8 mouse cellular contexts compared by ENCODE assay signal in the genomic region with DNA sequence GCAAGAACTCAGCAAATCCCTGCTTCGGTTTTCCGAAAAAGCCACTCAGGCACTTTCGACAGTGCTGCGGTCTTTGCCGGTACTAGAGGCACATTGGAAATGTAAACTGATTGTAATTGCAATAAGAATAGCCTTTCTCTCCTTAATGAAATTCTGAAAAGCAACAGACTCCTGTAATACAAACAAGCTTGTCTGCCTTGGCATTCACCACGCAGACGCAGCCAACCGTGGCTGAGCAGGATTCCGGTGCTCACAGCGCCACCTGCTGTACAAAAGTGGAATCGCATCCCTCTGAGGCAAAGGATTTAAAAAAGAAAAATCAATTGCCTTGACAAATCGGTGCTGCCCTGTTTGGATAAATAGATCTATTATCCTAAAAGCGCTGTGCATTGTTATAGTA.
DNase-seq lines count a peak whose midpoint lies in the region; ATAC-seq and TF ChIP-seq lines count a peak whose summit lies in the region.

No protein-coding gene starts in this region.

- no peak for ATAC-seq in heart, embryonic 14.5 days (ENCODE audit: insufficient number of reproducible peaks, insufficient read depth, low FRiP score, low read depth)
- ATAC-seq in liver, embryonic 11.5 days (replicated peaks; ENCODE audit: low FRiP score), result no peak

- H3K4me1 ChIP-seq in forebrain, embryonic 10.5 days, result peaks cover 42% of the 10 kb centered on the region
- H3K4me1 ChIP-seq in heart, embryonic 14.5 days (ENCODE audit: control insufficient read depth in 2 of 2, insufficient read depth in 2 of 2, low read length in 2 of 2), result peaks cover 2 to 7% of the 10 kb centered on the region in 2 experiments; a peak in 1 of 4 replicates
- no peaks in the 10 kb centered on the region; the same call in 1 of the 2 replicates for H3K4me1 ChIP-seq in liver, embryonic 11.5 days (replicated peaks; ENCODE audit: control insufficient read depth, insufficient read depth, low read length)

- peak; percentile 77 for DNase-seq in brain, embryonic 18.5 days (ENCODE audit: low read depth, low spot score)
- peak; percentile 92 for DNase-seq in forebrain, embryonic 10.5 days (ENCODE audit: extremely low spot score, low spot score)
- peak; percentile 92 for DNase-seq in kidney, postnatal 10 days
- DNase-seq in liver, embryonic 11.5 days (ENCODE audit: low spot score), result peak; percentile 70
- DNase-seq in spleen, postnatal 4 days (ENCODE audit: low spot score in 2 of 2), result peak; percentile 61 to 87

- H3K27me3 ChIP-seq in C2C12 (ENCODE audit: control insufficient read depth, insufficient read depth, insufficient read length), result no peaks in the 10 kb centered on the region
- peaks cover 12% of the 10 kb centered on the region; the same call in 1 of the 2 replicates for H3K27me3 ChIP-seq in forebrain, embryonic 10.5 days (ENCODE audit: poor library complexity, severe bottlenecking)
- no peaks in the 10 kb centered on the region for H3K27me3 ChIP-seq in heart, embryonic 14.5 days (ENCODE audit: control insufficient read depth, insufficient read depth, low read length)
- no peaks in the 10 kb centered on the region for H3K27me3 ChIP-seq in liver, embryonic 11.5 days (replicated peaks; ENCODE audit: control insufficient read depth, insufficient read depth, low read length)
- no peaks in the 10 kb centered on the region for H3K27me3 ChIP-seq in myocyte (ENCODE audit: control insufficient read depth, insufficient read depth, insufficient read length)

- peak overlapping the region; percentile 69 for H3K27ac ChIP-seq in forebrain, embryonic 10.5 days
- peak overlapping the region in 1 of 2 experiments; percentile 53; a peak in 1 of 4 replicates for H3K27ac ChIP-seq in heart, embryonic 14.5 days (replicated peaks in 1 of 2; ENCODE audit: control insufficient read depth in 1 of 2, insufficient read depth in 1 of 2, low read depth in 2 of 2, low read length in 2 of 2)
- no peak overlapping the region for H3K27ac ChIP-seq in liver, embryonic 11.5 days (ENCODE audit: low read depth, low read length)

- peak overlapping the region; percentile 71 for H3K4me2 ChIP-seq in heart, embryonic 14.5 days (ENCODE audit: low read length)
- peak overlapping the region; percentile 66 for H3K4me2 ChIP-seq in liver, embryonic 11.5 days
- H3K4me2 ChIP-seq in myocyte (ENCODE audit: low read depth), result peak overlapping the region; percentile 79

- H3K9ac ChIP-seq in heart, embryonic 14.5 days (ENCODE audit: low read length), result peak overlapping the region; percentile 64
- H3K9ac ChIP-seq in liver, embryonic 11.5 days (ENCODE audit: low read depth, low read length), result no peak overlapping the region

- no peaks in the 10 kb centered on the region for H3K79me3 ChIP-seq in C2C12 (ENCODE audit: low read depth)

- H3K4me3 ChIP-seq in C2C12 (ENCODE audit: insufficient read depth, poor library complexity, severe bottlenecking) (no peak overlapping the region), myocyte (no peak overlapping the region)
- H3K4me3 ChIP-seq in forebrain, embryonic 10.5 days, result peak overlapping the region; percentile 42
- H3K4me3 ChIP-seq in heart, embryonic 14.5 days (ENCODE audit: control insufficient read depth in 1 of 2, insufficient read depth in 1 of 2, low read depth in 1 of 2, low read length in 2 of 2), result peak overlapping the region; percentile 37 to 58
- peak overlapping the region; percentile 43 for H3K4me3 ChIP-seq in liver, embryonic 11.5 days (ENCODE audit: low read depth, low read length)

- TF ChIP-seq CTCF in C2C12 (IDR thresholded peaks at IDR 0.05; ENCODE audit: control insufficient read depth, insufficient read depth, insufficient read length), result peak; percentile 71

- H3K79me2 ChIP-seq in C2C12 (ENCODE audit: control insufficient read depth, insufficient read depth), result no peaks in the 10 kb centered on the region
- no peaks in the 10 kb centered on the region for H3K79me2 ChIP-seq in myocyte (ENCODE audit: control insufficient read depth, insufficient read depth)

- H3K9me3 ChIP-seq in forebrain, embryonic 10.5 days, result no peaks in the 10 kb centered on the region
- H3K9me3 ChIP-seq in heart, embryonic 14.5 days (ENCODE audit: control insufficient read depth, low read length), result no peaks in the 10 kb centered on the region
- no peaks in the 10 kb centered on the region for H3K9me3 ChIP-seq in liver, embryonic 11.5 days (ENCODE audit: control insufficient read depth, low read length)

- WGBS in forebrain, embryonic 10.5 days, result 4% methylated on average over 13 of the region's 13 CpGs
- 6% methylated on average over 13 of the region's 13 CpGs for WGBS in heart, embryonic 14.5 days
- WGBS in liver, embryonic 11.5 days, result 7% methylated on average over 13 of the region's 13 CpGs

- H3ac ChIP-seq in C2C12 (ENCODE audit: control insufficient read depth, insufficient read length, low read depth), result no peak overlapping the region
- H3ac ChIP-seq in myocyte (ENCODE audit: control insufficient read depth, insufficient read length), result no peak overlapping the region

- TF ChIP-seq POLR2A in myocyte (IDR thresholded peaks at IDR 0.05; ENCODE audit: insufficient read length, low read depth), result no peak

- H3K36me3 ChIP-seq in C2C12 (ENCODE audit: control insufficient read depth, insufficient read depth) (no peaks in the 10 kb centered on the region), myocyte (ENCODE audit: control insufficient read depth, insufficient read depth) (no peaks in the 10 kb centered on the region)
- H3K36me3 ChIP-seq in forebrain, embryonic 10.5 days (replicated peaks), result no peaks in the 10 kb centered on the region
- H3K36me3 ChIP-seq in heart, embryonic 14.5 days (ENCODE audit: control insufficient read depth, insufficient read depth, low read length), result no peaks in the 10 kb centered on the region
- H3K36me3 ChIP-seq in liver, embryonic 11.5 days (ENCODE audit: control insufficient read depth, insufficient read depth, low read length), result no peaks in the 10 kb centered on the region

TF ChIP-seq in C2C12, 6 proteins besides CTCF, POLR2A, EP300 and RAD21:
- TF ChIP-seq USF1 (IDR thresholded peaks at IDR 0.05; ENCODE audit: low read depth), result no peak
- TF ChIP-seq MYOD1 (IDR thresholded peaks at IDR 0.05; ENCODE audit: control insufficient read depth, insufficient read length, low read depth), result no peak
- TF ChIP-seq FOSL1 (IDR thresholded peaks at IDR 0.05; ENCODE audit: insufficient read depth, low read length, poor library complexity, severe bottlenecking), result no peak
- TF ChIP-seq CEBPB (IDR thresholded peaks at IDR 0.05; ENCODE audit: low read depth), result no peak
- TF ChIP-seq MYOG (IDR thresholded peaks at IDR 0.05; ENCODE audit: control insufficient read depth, extremely low read depth, insufficient read length), result no peak
- TF ChIP-seq MAX (IDR thresholded peaks at IDR 0.05), result no peak

TF ChIP-seq in myocyte, 11 proteins besides CTCF, POLR2A, EP300 and RAD21:
- TF ChIP-seq POLR2AphosphoS2 (IDR thresholded peaks at IDR 0.05; ENCODE audit: insufficient read length, low read depth), result no peak
- no peak for TF ChIP-seq E2F4 (IDR thresholded peaks at IDR 0.05; ENCODE audit: insufficient read depth)
- no peak for TF ChIP-seq REST (IDR thresholded peaks at IDR 0.05; ENCODE audit: insufficient read depth, insufficient read length)
- no peak for TF ChIP-seq SRF (IDR thresholded peaks at IDR 0.05; ENCODE audit: control insufficient read depth, insufficient read length, low read depth)
- TF ChIP-seq MAX (IDR thresholded peaks at IDR 0.05; ENCODE audit: low read depth), result no peak
- TF ChIP-seq TCF3 (IDR thresholded peaks at IDR 0.05; ENCODE audit: insufficient read length, low read depth), result no peak

Comparison
In these comparisons a context has a peak if more than half of its experiments do, and no peak if none do; other contexts are left out.
1. H3K4me3 ChIP-seq: peak in forebrain, embryonic 10.5 days (single experiment), heart, embryonic 14.5 days (2 of 2) and liver, embryonic 11.5 days (single experiment); none in C2C12 (single experiment) and myocyte (single experiment).
2. Peak in every context shown above with its lines, with median percentiles within 50 percentile points of each other: DNase-seq and H3K4me2 ChIP-seq.